Mouse (Mus musculus): ENCODE data around the gene M1ap.

GRCm38 (mm10) chr6:83027293-83027692, 80.6 kb downstream of the M1ap start:
- no peak for TF ChIP-seq POLR2A (IDR thresholded peaks at IDR 0.05; ENCODE audit: low read depth, low read length)
- TF ChIP-seq CTCF (conservative IDR thresholded peaks at IDR 0.05 in 1 of 2, IDR thresholded peaks at IDR 0.05 in 1 of 2; ENCODE audit: low read depth in 2 of 2, low read length in 2 of 2): no peak
- no peak for TF ChIP-seq MXI1 (IDR thresholded peaks at IDR 0.05; ENCODE audit: low read depth, low read length)
- no peak for TF ChIP-seq BHLHE40 (IDR thresholded peaks at IDR 0.05; ENCODE audit: low read depth, low read length)
- no peak for TF ChIP-seq UBTF (IDR thresholded peaks at IDR 0.05; ENCODE audit: low read depth, low read length)
- TF ChIP-seq ETS1 (conservative IDR thresholded peaks at IDR 0.05; ENCODE audit: low read depth, low read length): no peak
- TF ChIP-seq EP300 (IDR thresholded peaks at IDR 0.05; ENCODE audit: low read length): no peak

Data from CH12.LX (cell line).